Mouse (Mus musculus): ENCODE data around the gene Ascc3. TPM values are rescaled to one million over a fixed set of nuclear protein-coding genes. Genes with fewer than 3 reads are reported as not detected.
A peak's percentile ranks its signal among the peaks of the same experiment; 100 is the strongest.

The Ascc3 gene
- total and polyA plus RNA-seq, 3 experiments: 5.5 to 52.3 (median 27.3) TPM

- DNase-seq: peak; percentile 20
Measured at GRCm38 (mm10) chr10:50895091-50895790, 302.8 kb downstream of the Ascc3 start.

- peak; percentile 10 for DNase-seq
Measured at GRCm38 (mm10) chr10:50895881-50896766, 303.7 kb downstream of the Ascc3 start.

DNA sequence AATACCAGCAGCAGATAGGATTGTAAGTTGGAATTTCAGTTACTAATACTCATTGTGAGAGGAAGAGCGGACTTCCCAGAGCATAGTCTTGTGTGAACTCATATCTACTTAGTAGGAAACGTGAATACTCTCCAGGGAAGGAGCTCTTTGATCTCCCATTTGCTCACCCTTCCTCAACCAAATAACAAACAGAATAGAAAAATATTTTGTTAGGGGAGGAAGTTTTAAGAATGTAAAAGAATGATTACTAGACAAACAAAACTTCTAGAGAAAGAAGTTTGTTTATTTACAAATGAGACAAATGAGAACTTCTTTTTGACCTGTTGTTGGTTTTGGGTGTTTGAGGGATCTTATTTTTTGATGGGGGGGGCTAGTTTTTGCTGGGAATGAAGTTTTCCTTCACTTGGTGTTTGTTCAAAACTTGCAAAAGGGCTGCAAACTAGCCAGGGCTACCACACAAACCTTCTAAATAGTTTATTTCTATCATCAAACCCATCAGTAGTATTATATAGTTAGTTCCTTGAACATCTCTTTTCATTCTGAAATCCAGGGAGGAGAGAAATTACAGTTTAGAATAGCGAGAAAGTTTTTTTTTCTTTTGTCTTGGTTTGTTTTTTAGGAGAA, 304.4 kb downstream of the Ascc3 start:
- DNase-seq: no peak

GRCm38 (mm10) chr10:50897530-50898471, 305.3 kb downstream of the Ascc3 start:
- peak; percentile 7 for DNase-seq

DNA sequence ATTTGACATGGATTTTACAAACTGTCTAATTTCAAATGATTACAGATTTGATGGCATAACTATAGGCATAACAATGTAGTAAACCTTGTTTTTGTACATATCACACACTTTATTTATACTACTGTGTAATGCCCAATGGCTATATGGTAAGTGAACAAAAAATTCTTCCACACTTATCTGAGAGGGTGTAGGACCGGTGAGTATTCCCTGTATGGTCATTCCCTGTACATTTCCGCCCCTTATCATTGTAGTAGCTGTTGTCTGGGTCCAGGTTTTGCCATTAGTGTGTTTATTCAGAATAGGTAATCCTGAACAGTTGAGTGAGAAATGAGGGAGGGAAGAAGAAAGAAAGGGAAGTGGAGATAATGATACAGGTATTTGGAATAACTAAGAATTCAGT, 306.2 kb downstream of the Ascc3 start:
- DNase-seq: no peak

- DNase-seq: no peak
Measured at GRCm38 (mm10) chr10:50899846-50900745, 307.6 kb downstream of the Ascc3 start.

All from adrenal gland, adult 2 months (tissue).